Mouse (Mus musculus): ENCODE data around the gene Sctr.

The Sctr gene

DNA sequence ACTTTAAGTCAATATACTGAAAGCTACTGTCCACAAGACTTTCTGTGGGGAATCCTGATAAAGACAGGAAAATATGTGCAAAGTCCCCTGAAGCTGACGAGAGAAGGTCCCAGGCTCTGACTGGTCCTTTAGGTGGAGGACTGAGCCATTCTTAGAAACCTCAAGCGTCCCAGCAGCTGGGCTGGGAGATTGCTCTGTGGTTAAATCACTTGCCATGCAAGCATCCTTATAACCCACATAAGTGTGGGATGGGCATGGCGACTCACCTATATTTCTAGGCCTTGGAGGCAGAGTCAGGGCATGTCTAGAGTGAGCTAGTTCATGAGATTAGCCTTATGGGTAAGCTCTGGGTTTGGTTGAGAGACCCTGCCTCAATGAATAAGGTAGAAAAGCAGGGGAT, 59.9 kb downstream of the Sctr start:
- intact Hi-C loops (cut with DNase I) = no loop called here

GRCm38 (mm10) chr1:120069120-120069519, 62.4 kb downstream of the Sctr start:
- intact Hi-C loops (cut with DNase I) = no loop called here

GRCm38 (mm10) chr1:120070168-120070567, 63.5 kb downstream of the Sctr start:
- intact Hi-C loops (cut with DNase I) = no loop called here

GRCm38 (mm10) chr1:120071133-120071532, 64.4 kb downstream of the Sctr start:
- intact Hi-C loops (cut with DNase I) = no loop called here

GRCm38 (mm10) chr1:120072900-120073299, 66.2 kb downstream of the Sctr start:
- intact Hi-C loops (cut with DNase I) = no loop called here

DNA sequence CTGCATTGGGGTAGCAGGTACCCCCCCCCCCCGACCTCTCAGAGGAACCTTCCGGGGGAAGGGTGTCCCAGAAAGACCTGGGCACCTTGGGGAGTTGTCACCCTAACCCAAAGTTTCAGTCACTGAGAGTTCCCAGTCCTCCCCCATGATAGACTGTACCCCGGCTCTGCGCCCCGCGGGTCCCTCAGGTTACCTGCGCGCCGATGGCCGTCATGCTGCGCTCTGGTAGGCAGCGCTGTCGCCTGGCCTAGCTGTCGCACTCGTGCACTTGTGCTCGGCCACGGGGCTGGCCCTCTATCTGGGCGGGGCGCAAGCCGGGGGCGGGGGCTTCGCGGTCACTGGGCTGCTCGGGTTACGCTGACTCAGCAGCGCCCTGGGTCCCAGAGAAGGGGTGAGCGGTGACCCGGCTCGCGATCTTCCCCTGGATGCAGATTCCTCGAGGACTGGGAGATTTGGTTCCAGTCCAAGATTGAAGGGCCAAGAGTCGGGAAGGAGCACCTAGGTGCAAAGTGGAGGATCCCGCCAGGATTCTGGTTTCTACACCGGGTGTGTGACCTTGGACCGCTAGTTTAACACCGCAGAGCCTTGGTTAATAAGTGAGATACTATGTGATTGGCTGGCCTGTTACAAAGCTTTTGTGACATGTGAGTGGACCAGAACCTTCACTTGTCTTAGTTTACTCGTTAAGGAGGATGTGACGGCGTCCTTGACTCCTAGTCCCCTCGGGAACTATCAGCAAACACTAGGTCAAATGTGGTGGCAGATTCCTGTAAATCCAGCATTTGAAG, 67.0 kb downstream of the Sctr start, which contains the start of gene Tmem37:
TSS of gene Tmem37 (minus strand) at position 556 of the 788 bp plus-strand sequence.
- intact Hi-C loops (cut with DNase I) = no loop called here

DNA sequence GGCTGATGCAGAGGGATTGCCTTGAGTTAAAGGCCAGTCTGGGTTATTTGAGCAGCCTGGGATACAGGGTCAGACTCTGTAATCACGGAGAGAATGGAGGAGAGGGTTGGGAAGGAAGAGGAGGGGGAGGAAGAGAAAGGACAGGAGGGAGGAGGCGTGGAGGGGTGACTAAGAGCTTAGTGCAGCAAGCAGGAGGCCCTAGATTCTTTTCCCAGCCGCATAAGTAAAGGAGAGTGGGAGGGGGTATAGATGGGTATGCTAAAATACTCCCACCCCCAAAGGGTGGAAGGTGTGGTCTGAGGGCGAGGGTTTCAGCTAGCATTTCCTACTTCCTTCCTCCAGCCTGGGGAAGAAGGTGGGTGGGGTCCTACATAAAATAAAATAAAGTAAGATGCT, 67.6 kb downstream of the Sctr start:
- intact Hi-C loops (cut with DNase I) = no loop called here

DNA sequence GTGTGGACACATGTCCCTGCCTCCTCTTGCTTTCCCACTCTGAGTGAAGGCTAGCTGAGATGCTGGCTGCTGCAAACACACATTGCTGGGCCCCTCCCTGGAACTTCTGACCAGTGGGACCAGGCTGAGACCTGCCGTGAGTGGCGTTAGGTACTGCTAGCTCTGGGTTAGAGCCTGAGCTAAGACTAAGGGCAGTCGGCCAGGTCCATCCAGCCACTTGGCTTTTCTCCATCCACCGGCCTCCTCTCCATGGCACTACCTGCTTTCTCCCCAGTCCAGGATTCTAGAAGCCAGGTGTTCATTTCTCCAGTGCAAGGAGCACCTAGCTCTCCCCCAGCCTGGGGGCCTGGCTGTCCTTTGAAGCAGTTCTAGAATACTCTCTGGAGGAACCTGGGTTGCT, 68.2 kb downstream of the Sctr start:
- intact Hi-C loops (cut with DNase I) = no loop called here

- intact Hi-C loops (cut with DNase I) = no loop called here
Observed at GRCm38 (mm10) chr1:120075507-120075906, 68.8 kb downstream of the Sctr start.

DNA sequence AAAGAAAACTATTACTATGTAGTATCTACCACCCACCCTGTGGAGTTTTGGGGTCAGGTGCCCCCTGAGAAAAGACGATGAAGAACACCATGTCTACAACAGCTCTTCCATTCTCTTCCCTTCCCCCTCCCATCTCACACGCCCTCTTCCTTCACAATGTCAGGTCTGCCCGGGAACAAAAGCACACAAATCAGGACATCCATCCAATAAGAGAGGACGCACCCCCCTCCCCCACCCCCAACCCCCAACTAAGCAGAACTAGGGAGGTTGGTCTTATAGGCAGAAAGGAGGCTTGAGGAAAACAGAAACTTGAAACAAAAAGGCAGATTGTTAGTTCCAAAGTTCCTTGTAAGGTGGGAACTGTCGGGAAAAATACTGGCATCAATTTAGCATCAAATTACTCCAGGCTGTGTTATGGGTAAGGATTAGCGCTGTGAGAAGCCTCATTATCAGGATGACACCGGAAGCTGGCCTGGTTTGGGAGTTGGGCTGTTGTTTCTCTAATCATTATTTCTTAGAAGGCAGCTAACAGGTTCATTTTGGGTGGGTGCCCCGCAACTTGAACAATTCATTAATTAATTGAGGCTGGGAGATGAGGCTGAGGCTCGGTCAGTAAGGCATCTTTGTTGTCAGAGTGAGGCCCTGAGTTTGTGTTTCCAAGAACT, 71.2 kb downstream of the Sctr start:
- intact Hi-C loops (cut with DNase I) = no loop called here

DNA sequence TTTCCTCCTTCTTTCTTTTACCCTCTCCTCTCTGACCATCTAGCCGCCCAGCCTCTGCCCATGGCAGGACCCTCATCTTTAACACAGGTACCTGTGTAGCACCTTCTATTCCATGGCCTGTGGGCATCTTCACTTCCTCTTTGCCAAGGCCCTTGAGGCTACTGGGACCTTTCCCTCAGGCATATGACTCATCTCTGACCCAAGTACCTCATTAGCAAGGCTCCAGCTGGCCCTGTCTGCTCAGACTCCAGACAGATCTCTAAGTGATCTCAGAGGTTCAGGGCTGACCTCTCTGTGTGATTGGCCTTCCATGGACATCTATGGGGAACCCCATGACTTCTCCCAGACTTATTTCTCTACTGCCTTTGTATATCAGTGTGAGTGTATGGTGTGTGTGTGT, 73.9 kb downstream of the Sctr start:
- intact Hi-C loops (cut with DNase I) = no loop called here

- intact Hi-C loops (cut with DNase I) = no loop called here
Observed at GRCm38 (mm10) chr1:120082957-120083585, 76.4 kb downstream of the Sctr start.

DNA sequence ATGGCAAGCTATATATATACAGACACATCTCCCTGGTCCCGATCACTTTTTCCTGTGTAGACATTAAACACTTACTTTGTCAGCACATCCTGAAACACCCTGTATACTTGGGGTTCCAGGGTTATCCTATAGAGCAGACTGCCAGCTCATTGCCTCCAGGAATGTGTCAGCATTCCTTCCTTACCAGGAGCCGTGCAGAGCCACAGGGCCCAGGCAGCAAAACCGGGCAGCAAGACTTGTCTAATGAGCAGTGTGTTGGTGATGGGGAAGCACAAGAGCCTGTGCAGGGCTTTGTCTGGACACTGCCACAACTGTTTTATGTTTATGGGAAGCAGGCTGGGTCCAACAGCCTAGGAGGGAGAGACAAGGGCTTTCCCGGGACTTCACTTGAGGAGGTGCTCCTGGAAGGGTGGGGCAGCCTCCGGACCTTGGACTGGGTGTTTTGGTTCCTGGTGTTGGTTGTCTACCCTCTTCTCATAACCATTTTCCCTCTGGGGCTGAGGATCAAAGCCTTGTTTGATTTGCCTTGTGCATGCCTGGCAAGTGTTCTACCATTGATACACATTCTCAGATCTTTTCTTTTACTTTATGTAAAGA, 77.3 kb downstream of the Sctr start:
- intact Hi-C loops (cut with DNase I) = no loop called here

DNA sequence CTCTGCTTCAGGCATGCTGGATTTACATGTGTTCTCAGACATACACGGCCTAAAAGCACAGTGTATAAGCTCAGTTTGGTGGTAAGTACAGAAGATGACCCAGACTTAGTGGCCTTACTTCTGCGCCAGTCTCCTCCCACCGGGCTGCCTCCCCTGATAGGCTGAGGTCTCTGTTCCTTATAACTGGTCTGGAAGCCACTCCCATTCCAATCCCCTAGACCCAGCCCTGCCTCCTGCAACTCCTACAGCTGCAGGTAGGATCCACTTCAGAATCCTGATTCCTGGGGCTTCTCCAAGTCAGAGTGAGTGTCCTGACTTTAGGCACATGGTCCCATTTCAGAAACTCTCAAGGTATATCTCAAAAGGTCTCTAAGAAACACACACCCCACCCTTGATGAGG, 79.0 kb downstream of the Sctr start:
- intact Hi-C loops (cut with DNase I) = no loop called here

DNA sequence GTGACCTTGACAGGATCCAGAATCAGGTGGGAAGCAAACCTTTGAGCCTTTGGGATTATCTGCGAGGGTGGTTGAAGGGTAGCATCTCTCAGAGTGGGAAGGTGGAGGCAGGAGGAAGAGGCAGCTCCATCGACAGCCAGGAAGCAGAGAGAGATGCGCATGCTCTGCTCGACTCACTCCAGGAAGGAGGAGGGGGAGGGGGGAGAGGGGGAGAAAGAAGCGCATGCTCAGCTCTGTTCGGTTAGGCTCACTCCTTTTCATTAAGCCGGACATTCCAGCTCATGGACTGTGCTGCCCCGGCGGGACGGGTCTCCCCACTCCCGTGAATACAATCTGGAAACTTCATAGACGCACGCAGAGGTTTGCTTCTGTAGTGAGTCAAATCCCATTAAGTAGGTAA, 80.0 kb downstream of the Sctr start:
- intact Hi-C loops (cut with DNase I) = no loop called here

- intact Hi-C loops (cut with DNase I) = no loop called here
Observed at GRCm38 (mm10) chr1:120089180-120089579, 82.5 kb downstream of the Sctr start.

- intact Hi-C loops (cut with DNase I) = no loop called here
Observed at GRCm38 (mm10) chr1:120090880-120091570, 84.3 kb downstream of the Sctr start.

GRCm38 (mm10) chr1:120093482-120094134, 86.9 kb downstream of the Sctr start:
- intact Hi-C loops (cut with DNase I) = loop anchor here (1.0 kb wide), 1 partner anchor 60 kb away; no protein-coding TSS in a partner anchor

DNA sequence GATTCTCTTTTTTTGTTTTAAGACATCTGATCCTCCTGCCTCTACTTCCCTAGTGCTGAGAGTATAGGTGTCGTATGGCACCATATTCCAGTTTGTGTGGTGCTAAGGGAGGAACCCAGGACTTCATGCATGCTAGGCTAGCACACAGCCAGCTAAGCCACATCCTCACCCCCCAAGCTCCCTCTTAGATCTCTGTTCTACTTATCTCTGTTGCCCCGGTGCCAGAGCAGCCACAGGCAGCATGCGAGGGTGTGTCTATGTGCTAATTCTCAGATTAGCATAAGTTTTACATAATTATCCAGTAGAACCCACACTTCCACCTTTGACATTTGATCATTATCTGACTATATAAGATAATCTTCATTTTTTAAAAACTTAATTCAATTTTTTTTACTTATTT, 88.2 kb downstream of the Sctr start:
- intact Hi-C loops (cut with DNase I) = no loop called here

GRCm38 (mm10) chr1:120098327-120098726, 91.6 kb downstream of the Sctr start:
- intact Hi-C loops (cut with DNase I) = loop anchor here (1.0 kb wide), 1 partner anchor 49 kb away; no protein-coding TSS in a partner anchor

DNA sequence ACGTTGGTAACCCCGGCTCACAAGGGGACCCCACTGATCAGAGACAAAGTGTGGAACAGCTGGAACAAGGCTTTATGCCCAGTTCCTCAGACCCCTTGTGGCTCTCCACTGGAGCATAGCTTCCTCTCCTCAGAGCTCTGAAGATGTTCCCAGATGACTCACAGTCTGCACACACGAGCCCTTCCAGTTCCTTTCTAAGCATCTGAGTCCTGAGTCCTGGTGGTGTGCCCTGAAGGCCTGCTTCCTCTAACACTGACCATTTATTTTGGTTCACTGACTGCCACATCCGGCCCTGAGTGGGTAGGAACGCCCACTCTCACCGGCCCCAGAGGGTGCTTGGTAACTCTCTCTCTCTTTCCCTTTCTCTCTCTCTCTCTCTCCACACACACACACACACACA, 92.8 kb downstream of the Sctr start:
- intact Hi-C loops (cut with DNase I) = no loop called here
